Mouse (Mus musculus) stomach, postnatal 0 days (tissue): Measurements from ENCODE around the gene Myrf. TPM values are rescaled to one million over a fixed set of nuclear protein-coding genes. Genes with fewer than 3 reads are reported as not detected.

ENCODE experiments used
- ATAC-seq: fragments of 200-750 bp; cut with Nextera tagmentation; 2 replicates; pipeline ENCODE4 v1.8.0; 2017; ENCODE audit not compliant: low FRiP score, low TSS enrichment
- DNase-seq: peaks from one replicate; pipeline ENCODE4 v3.0.0-alpha.2; 2016; ENCODE audit warnings: low spot score
- H3K27ac ChIP-seq: fragments of 300-500 bp; sonication (generic); replicated peaks from 2 replicates; pipeline ENCODE4 v1.5.1; 2014; ENCODE audit warnings: mild to moderate bottlenecking, control low read depth
- H3K27me3 ChIP-seq: fragments of 300-500 bp; sonication (generic); 2 replicates; pipeline ENCODE4 v1.6.1; 2014; ENCODE audit warnings: low read length; ENCODE audit not compliant: control insufficient read depth, insufficient read depth
- H3K36me3 ChIP-seq: fragments of 300-500 bp; sonication (generic); 2 replicates; pipeline ENCODE4 v1.6.1; 2014; ENCODE audit warnings: low read length, mixed read lengths; ENCODE audit not compliant: control insufficient read depth, insufficient read depth
- H3K4me1 ChIP-seq: fragments of 300-500 bp; sonication (generic); replicated peaks from 2 replicates; pipeline ENCODE4 v1.6.1; 2014; ENCODE audit warnings: antibody characterized with exemption; ENCODE audit not compliant: control insufficient read depth, insufficient read depth
- H3K4me2 ChIP-seq: fragments of 300-500 bp; sonication (generic); replicated peaks from 2 replicates; pipeline ENCODE4 v1.6.1; 2014; ENCODE audit warnings: low read depth, mild to moderate bottlenecking, control low read depth, moderate library complexity
- H3K4me3 ChIP-seq: fragments of 300-500 bp; sonication (generic); 2 replicates; pipeline ENCODE4 v1.5.1; 2014; ENCODE audit warnings: low read depth, low read length, control low read depth
- H3K9ac ChIP-seq: fragments of 300-500 bp; sonication (generic); 2 replicates; pipeline ENCODE4 v1.6.1; 2014; ENCODE audit warnings: mild to moderate bottlenecking, low read length, control low read depth, mixed read lengths
- H3K9me3 ChIP-seq: fragments of 300-500 bp; sonication (generic); 2 replicates; pipeline ENCODE4 v1.6.1; 2016; ENCODE audit warnings: low read length; ENCODE audit not compliant: control insufficient read depth
- CTCF ChIP-seq: IDR thresholded peaks from 2 replicates; pipeline ENCODE4 v1.5.1; 2016; ENCODE audit warnings: antibody characterized with exemption, low read depth, mild to moderate bottlenecking, moderate library complexity
- EP300 ChIP-seq: optimal IDR thresholded peaks from 2 replicates; pipeline ENCODE3; 2016; ENCODE audit warnings: antibody characterized with exemption
- WGBS: fragments of 180-500 bp; shearing (Covaris S2); extraction: QIAGEN DNeasy Blood & Tissue Kit; methylation state at CpG from one replicate; pipeline ENCODE4 v1.1.7; 2014; 5-methylcytosine and 5-hydroxymethylcytosine counted together
- polyA plus RNA-seq: library from polyadenylated mRNA; unstranded; fragments of >200 nt; fragmentation: Nextera tagmentation; extraction: Ambion mirVana; gene quantifications from 2 replicates; pipeline ENCODE4 v1.2.1, GENCODE M21; 2015

Myrf gene
- polyA plus RNA-seq, 1 experiment from 2014 or later, result 9.6 TPM

DNA sequence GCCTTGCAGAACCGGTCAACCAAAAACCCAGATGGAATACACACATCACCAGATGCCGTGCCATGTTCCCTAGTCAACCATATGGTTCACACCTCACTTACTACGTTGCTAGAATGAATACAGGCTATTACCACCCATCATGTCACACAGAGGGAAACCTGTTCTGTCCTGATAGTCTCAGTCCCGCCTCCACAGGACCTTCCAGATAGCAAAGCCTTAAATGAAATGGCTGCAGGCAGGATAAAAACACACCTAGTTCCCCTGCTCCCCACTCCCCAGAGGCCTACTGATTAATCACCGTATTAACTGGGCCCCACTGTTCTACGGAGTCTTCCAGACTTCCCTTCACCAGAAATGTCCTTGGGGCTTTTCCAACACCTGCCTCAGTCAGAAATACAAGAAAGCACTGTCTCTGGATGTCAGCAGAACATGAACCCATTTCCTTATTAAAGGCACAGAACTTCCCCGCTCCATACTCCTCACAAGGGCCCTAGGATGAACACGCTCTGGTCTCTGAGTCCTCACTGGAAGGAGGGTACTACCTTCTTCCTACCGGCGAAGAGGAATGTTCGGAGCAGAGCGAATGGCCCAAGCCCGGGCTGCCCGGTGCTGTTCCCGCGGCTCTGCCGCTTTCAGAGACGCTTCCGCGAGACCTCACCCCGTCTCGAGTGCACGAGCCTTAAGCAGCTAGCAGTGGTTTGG lies 37.3 kb downstream of the Myrf start:
- DNase-seq (no peak), ATAC-seq (peak; percentile 43)
- Histone ChIP-seq H3K9ac (peak overlapping the region; percentile 85), H3K4me1 (no peaks in the 10 kb centered on the region), H3K4me3 (peak overlapping the region; percentile 84), H3K4me2 (peak overlapping the region; percentile 87), H3K36me3 (peaks cover 12% of the 10 kb centered on the region), H3K27ac (peak overlapping the region; percentile 88), H3K9me3 (no peaks in the 10 kb centered on the region), H3K27me3 (no peaks in the 10 kb centered on the region)
- 2% methylated on average over 23 of the region's 23 CpGs for WGBS
- TF ChIP-seq EP300 (no peak), CTCF (no peak)

DNA sequence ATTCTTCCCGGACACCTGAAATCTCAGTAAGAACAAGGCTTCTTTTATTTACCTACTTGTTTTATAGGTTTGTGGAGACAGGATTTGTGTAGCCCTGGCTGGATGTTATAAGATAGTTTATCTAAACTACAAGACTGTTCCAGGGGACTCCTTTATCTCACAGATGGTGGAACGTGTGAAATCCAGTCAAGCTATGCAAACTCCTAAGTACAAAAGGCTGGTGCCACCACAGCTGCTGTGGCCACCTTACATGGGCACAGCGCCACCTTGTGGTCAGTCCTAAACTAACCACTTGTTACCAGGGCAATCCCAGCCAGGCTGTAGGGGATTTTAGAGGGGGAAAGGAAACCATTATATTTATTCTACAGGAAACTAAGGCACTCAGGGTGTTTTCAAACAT lies 41.8 kb downstream of the Myrf start:
- H3K4me3 ChIP-seq, result no peak overlapping the region
- no peak overlapping the region for H3K27ac ChIP-seq
- no peaks in the 10 kb centered on the region for H3K9me3 ChIP-seq
- peak; percentile 94 for TF ChIP-seq CTCF
- TF ChIP-seq EP300, result no peak
- WGBS, result 27% methylated on average over 3 of the region's 3 CpGs
- no peak overlapping the region for H3K9ac ChIP-seq
- no peak overlapping the region for H3K4me2 ChIP-seq
- peaks cover 24% of the 10 kb centered on the region for H3K36me3 ChIP-seq
- ATAC-seq (peak; percentile 61; the same call in 1 of the 2 replicates), DNase-seq (peak; percentile 84)
- H3K27me3 ChIP-seq, result no peaks in the 10 kb centered on the region
- H3K4me1 ChIP-seq, result no peaks in the 10 kb centered on the region

- Histone ChIP-seq H3K4me1 (no peaks in the 10 kb centered on the region), H3K9ac (no peak overlapping the region), H3K4me2 (no peak overlapping the region), H3K27ac (no peak overlapping the region), H3K9me3 (no peaks in the 10 kb centered on the region), H3K36me3 (peaks cover 25% of the 10 kb centered on the region), H3K27me3 (no peaks in the 10 kb centered on the region), H3K4me3 (no peak overlapping the region)
- WGBS, result 64% methylated on average over 2 of the region's 2 CpGs
- no peak for TF ChIP-seq EP300
- TF ChIP-seq CTCF, result no peak
- no peak for DNase-seq
- ATAC-seq, result no peak
Observed at GRCm38 (mm10) chr19:10198286-10198685, 42.3 kb downstream of the Myrf start.

GRCm38 (mm10) chr19:10197130-10197529 lies 43.4 kb downstream of the Myrf start:
- H3K9me3 ChIP-seq, result no peaks in the 10 kb centered on the region
- no peaks in the 10 kb centered on the region for H3K4me1 ChIP-seq
- no peak for ATAC-seq
- no peak for DNase-seq
- H3K27me3 ChIP-seq, result no peaks in the 10 kb centered on the region
- H3K4me2 ChIP-seq, result no peak overlapping the region
- no peak overlapping the region for H3K4me3 ChIP-seq
- H3K9ac ChIP-seq, result no peak overlapping the region
- 0 out of 2 replicates have a peak overlapping the region, but pooled peaks have one; percentile 24 for H3K27ac ChIP-seq
- TF ChIP-seq CTCF (no peak), EP300 (no peak)
- 83% methylated on average over 4 of the region's 4 CpGs for WGBS
- peaks cover 29% of the 10 kb centered on the region for H3K36me3 ChIP-seq

GRCm38 (mm10) chr19:10195252-10195651 lies 45.3 kb downstream of the Myrf start:
- ATAC-seq (no peak), DNase-seq (no peak)
- no peak overlapping the region for H3K9ac ChIP-seq
- 54% methylated on average over 5 of the region's 5 CpGs for WGBS
- H3K36me3 ChIP-seq, result peaks cover 29% of the 10 kb centered on the region
- H3K4me1 ChIP-seq, result no peaks in the 10 kb centered on the region
- no peak overlapping the region for H3K4me2 ChIP-seq
- TF ChIP-seq EP300 (no peak), CTCF (no peak)
- no peaks in the 10 kb centered on the region for H3K27me3 ChIP-seq
- H3K9me3 ChIP-seq, result no peaks in the 10 kb centered on the region
- no peak overlapping the region for H3K4me3 ChIP-seq
- no peak overlapping the region; the same call in 1 of the 2 replicates for H3K27ac ChIP-seq

DNA sequence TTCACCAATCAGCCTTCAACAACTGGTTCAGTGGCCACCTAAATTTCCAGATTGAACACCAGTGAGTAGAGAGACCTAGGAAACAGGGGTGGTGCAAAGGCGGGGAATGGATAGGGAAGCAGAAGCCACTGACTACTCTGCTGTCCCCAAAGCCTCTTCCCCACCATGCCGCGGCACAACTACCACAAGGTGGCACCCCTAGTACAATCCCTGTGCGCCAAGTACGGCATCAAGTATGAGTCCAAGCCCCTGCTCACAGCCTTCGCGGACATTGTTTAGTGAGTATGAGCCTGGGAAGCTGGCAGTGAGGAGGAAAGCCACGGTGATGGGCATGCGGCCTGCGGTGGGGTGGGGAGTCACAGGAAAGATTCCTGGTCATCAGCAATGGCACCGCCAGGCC lies 46.2 kb downstream of the Myrf start:
- peaks cover 21% of the 10 kb centered on the region for H3K36me3 ChIP-seq
- no peak overlapping the region for H3K9ac ChIP-seq
- WGBS, result 81% methylated on average over 11 of the region's 11 CpGs
- H3K4me2 ChIP-seq, result no peak overlapping the region
- H3K9me3 ChIP-seq, result no peaks in the 10 kb centered on the region
- no peaks in the 10 kb centered on the region for H3K4me1 ChIP-seq
- no peak for ATAC-seq
- H3K27me3 ChIP-seq, result no peaks in the 10 kb centered on the region
- H3K4me3 ChIP-seq, result no peak overlapping the region
- no peak for DNase-seq
- H3K27ac ChIP-seq, result 0 out of 2 replicates have a peak overlapping the region, but pooled peaks have one; percentile 18
- TF ChIP-seq CTCF (peak; percentile 35; the same call in 1 of the 2 replicates), EP300 (no peak)
